Mouse (Mus musculus) heart, embryonic 14.5 days (tissue): ENCODE data around the gene Pla2g12b. TPM values are rescaled to one million over a fixed set of nuclear protein-coding genes. Genes with fewer than 3 reads are reported as not detected.
A peak's percentile ranks its signal among the peaks of the same experiment; 100 is the strongest.

Experiments used
- ATAC-seq: fragments of 200-750 bp; cut with Nextera tagmentation; 2 replicates; pipeline ENCODE4 v1.8.0; 2017; ENCODE audit warnings: low read depth, moderate TSS enrichment; ENCODE audit not compliant: insufficient number of reproducible peaks, insufficient read depth, low FRiP score
- H3K27ac ChIP-seq, 2 experiments: fragments of 200-500 bp in 1 of 2; fragments of 300-500 bp in 1 of 2; sonication (generic) in 1 of 2; replicated peaks in 1 of 2; 2 replicates each; pipeline ENCODE4 v1.5.1; 2012 to 2014; ENCODE audit warnings: low read depth in 2 of 2, low read length in 2 of 2, control low read depth in 1 of 2, mild to moderate bottlenecking in 1 of 2, mixed read lengths in 1 of 2; ENCODE audit not compliant: control insufficient read depth in 1 of 2, insufficient read depth in 1 of 2
- H3K27me3 ChIP-seq: fragments of 300-500 bp; sonication (generic); 2 replicates; pipeline ENCODE4 v1.6.1; 2014; ENCODE audit warnings: mild to moderate bottlenecking, low read length, control low read depth; ENCODE audit not compliant: control insufficient read depth, insufficient read depth
- H3K36me3 ChIP-seq: fragments of 300-500 bp; sonication (generic); 2 replicates; pipeline ENCODE4 v1.6.1; 2014; ENCODE audit warnings: mild to moderate bottlenecking, control low read depth, low read length, mixed read lengths; ENCODE audit not compliant: control insufficient read depth, insufficient read depth
- H3K4me1 ChIP-seq, 2 experiments: fragments of 200-500 bp in 1 of 2; fragments of 300-500 bp in 1 of 2; sonication (generic) in 1 of 2; 2 replicates each; pipeline ENCODE4 v1.6.1; 2012 to 2014; ENCODE audit warnings: low read length in 2 of 2, control low read depth in 1 of 2, mixed read lengths in 1 of 2; ENCODE audit not compliant: control insufficient read depth in 2 of 2, insufficient read depth in 2 of 2
- H3K4me2 ChIP-seq: fragments of 300-500 bp; sonication (generic); 2 replicates; pipeline ENCODE4 v1.6.1; 2014; ENCODE audit warnings: mild to moderate bottlenecking, low read length
- H3K4me3 ChIP-seq, 2 experiments: fragments of 200-500 bp in 1 of 2; fragments of 300-500 bp in 1 of 2; sonication (generic) in 1 of 2; 2 replicates each; pipeline ENCODE4 v1.5.1; 2012 to 2014; ENCODE audit warnings: low read length in 2 of 2, mild to moderate bottlenecking in 2 of 2, control low read depth in 1 of 2, low read depth in 1 of 2, moderate library complexity in 1 of 2; ENCODE audit not compliant: control insufficient read depth in 1 of 2, insufficient read depth in 1 of 2
- H3K9ac ChIP-seq: fragments of 300-500 bp; sonication (generic); 2 replicates; pipeline ENCODE4 v1.6.1; 2014; ENCODE audit warnings: mild to moderate bottlenecking, low read length
- H3K9me3 ChIP-seq: fragments of 300-500 bp; sonication (generic); 2 replicates; pipeline ENCODE4 v1.6.1; 2016; ENCODE audit warnings: low read length, control low read depth; ENCODE audit not compliant: control insufficient read depth
- WGBS: fragments of 180-500 bp; shearing (Covaris S2); extraction: QIAGEN DNeasy Blood & Tissue Kit; methylation state at CpG from one replicate; pipeline ENCODE4 v1.1.7; 2014; 5-methylcytosine and 5-hydroxymethylcytosine counted together
- polyA plus RNA-seq: library from polyadenylated mRNA; unstranded; fragments of >200 nt; fragmentation: Nextera tagmentation; extraction: Ambion mirVana; gene quantifications from 2 replicates; pipeline ENCODE4 v1.2.1, GENCODE M21; 2014

Pla2g12b gene
- polyA plus RNA-seq, 1 experiment from 2014 or later, result 0.55 TPM

DNA sequence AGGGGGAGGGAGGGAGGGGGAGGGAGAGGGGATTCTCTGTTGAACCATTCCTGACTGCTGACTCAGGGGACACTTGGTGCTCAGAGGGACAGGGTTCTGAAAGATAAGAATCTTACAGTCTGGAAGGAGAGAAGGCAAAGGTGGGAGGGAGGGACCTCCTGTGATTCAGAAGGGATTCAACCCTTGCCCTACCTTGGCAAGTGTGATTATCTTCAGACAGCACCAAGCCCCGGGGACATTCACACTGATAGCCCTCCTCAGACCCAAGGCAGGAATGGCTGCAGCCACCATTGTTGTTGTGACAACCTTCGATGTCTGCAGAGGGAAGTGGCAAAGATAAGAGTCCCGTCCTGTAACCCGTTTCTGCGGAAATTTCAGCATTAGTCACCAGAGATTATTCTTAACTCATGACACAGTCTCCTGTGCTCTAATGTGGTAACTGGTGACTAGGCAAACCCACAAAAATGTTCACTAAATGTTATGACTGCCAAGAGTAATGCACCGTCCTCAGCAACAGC, 27.3 kb downstream of the Pla2g12b start:
- Histone ChIP-seq H3K4me2 (peak overlapping the region; percentile 11; the same call in 1 of the 2 replicates), H3K9me3 (no peaks in the 10 kb centered on the region), H3K9ac (no peak overlapping the region), H3K4me1 (peaks cover 5 to 6% of the 10 kb centered on the region in 2 experiments; a peak in 3 of 4 replicates), H3K27me3 (no peaks in the 10 kb centered on the region), H3K4me3 (no peak overlapping the region), H3K36me3 (no peaks in the 10 kb centered on the region), H3K27ac (no peak overlapping the region)
- 0 out of 2 replicates have a peak, but pooled peaks have one; percentile 37 for ATAC-seq
- 12% methylated on average over 6 of the region's 6 CpGs for WGBS

DNA sequence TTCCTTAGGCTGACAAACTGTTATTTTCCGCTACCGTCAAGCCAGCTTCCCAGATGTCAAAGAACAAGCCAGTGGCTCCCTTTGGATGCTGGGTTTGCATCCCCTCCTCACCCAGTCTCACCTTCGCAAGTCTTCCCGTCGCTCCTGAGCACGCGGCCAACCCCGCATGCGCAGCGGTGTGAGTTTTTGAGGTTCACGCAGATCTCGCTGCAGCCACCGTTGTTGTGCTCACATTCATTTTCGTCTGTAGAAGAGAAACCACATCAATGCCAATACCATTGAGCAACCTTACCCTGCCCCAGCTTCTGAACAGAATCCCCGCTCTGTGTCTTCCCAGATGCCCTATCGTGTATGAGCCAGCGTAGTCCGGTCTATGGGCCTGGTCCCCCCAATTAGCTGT, 32.3 kb downstream of the Pla2g12b start:
- Histone ChIP-seq H3K9me3 (no peaks in the 10 kb centered on the region), H3K4me3 (no peak overlapping the region), H3K36me3 (no peaks in the 10 kb centered on the region), H3K27me3 (no peaks in the 10 kb centered on the region), H3K27ac (no peak overlapping the region), H3K4me2 (no peak overlapping the region), H3K4me1 (peaks cover 11 to 12% of the 10 kb centered on the region in 2 experiments), H3K9ac (no peak overlapping the region)
- ATAC-seq, result no peak
- 94% methylated on average over 18 of the region's 18 CpGs for WGBS

GRCm38 (mm10) chr10:59438651-59439050, 35.2 kb downstream of the Pla2g12b start:
- no peak overlapping the region for H3K4me3 ChIP-seq
- no peak overlapping the region for H3K4me2 ChIP-seq
- 90% methylated on average over 12 of the region's 12 CpGs for WGBS
- no peak overlapping the region for H3K9ac ChIP-seq
- no peak for ATAC-seq
- no peak overlapping the region for H3K27ac ChIP-seq
- no peaks in the 10 kb centered on the region for H3K9me3 ChIP-seq
- H3K36me3 ChIP-seq, result no peaks in the 10 kb centered on the region
- peaks cover 16 to 22% of the 10 kb centered on the region in 2 experiments for H3K4me1 ChIP-seq
- H3K27me3 ChIP-seq, result no peaks in the 10 kb centered on the region

GRCm38 (mm10) chr10:59439508-59439931, 36.1 kb downstream of the Pla2g12b start:
- no peak overlapping the region for H3K9ac ChIP-seq
- peaks cover 16 to 27% of the 10 kb centered on the region in 2 experiments for H3K4me1 ChIP-seq
- peak overlapping the region; percentile 53; a peak in 2 of 4 replicates for H3K27ac ChIP-seq
- no peak overlapping the region for H3K4me3 ChIP-seq
- ATAC-seq, result no peak
- no peaks in the 10 kb centered on the region for H3K36me3 ChIP-seq
- no peaks in the 10 kb centered on the region for H3K27me3 ChIP-seq
- H3K4me2 ChIP-seq, result no peak overlapping the region
- 20% methylated on average over 5 of the region's 5 CpGs for WGBS
- H3K9me3 ChIP-seq, result no peaks in the 10 kb centered on the region

DNA sequence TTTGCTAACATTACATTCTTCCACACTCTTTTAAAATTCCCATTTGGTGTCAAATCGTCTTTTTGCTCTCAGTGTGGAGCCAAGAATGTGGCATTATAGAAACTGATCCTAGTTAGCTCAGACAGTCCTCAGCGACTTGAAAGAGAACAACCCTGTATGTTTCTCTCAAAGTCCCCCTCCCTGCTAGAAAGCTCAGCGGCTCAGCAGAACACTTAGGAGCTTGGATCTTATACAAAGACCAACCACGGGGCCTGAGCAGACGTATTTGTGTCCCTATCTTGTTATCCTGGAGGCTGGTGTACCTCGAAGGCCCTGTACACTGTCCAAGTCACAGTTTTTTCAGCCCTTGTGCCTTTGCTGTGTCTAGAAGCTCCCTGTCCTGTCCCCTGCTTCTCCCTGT, 36.7 kb downstream of the Pla2g12b start:
- H3K9me3 ChIP-seq, result no peaks in the 10 kb centered on the region
- H3K4me3 ChIP-seq, result no peak overlapping the region
- ATAC-seq, result no peak
- H3K9ac ChIP-seq, result no peak overlapping the region
- peak overlapping the region in 1 of 2 experiments; percentile 53; a peak in 1 of 4 replicates for H3K27ac ChIP-seq
- H3K4me1 ChIP-seq, result peaks cover 19 to 32% of the 10 kb centered on the region in 2 experiments
- no peaks in the 10 kb centered on the region for H3K36me3 ChIP-seq
- no peak overlapping the region for H3K4me2 ChIP-seq
- H3K27me3 ChIP-seq, result no peaks in the 10 kb centered on the region
- WGBS, result 34% methylated on average over 6 of the region's 6 CpGs

DNA sequence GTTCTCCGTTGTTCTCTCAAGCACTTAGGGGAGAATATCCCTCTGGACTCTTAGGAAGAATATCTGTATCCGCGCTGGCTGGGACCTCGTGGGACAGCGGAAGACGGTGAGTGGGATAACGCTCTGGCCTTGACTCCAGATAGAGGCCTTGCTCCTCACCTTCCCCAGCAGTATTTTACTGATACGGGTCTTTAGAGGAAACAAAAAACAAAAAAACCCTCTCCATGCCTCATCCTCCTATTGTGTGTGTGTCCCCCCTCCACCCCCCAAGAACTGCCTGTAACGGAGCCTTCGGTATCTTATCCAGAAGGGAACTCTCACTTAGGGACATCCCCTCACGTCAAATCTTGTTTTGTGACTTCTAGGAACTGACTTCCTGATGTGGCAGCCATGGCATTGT, 38.3 kb downstream of the Pla2g12b start, which contains the start of gene Oit3:
Gene Oit3, minus strand, starts transcription at position 44 of the 400 bp plus-strand sequence.
- WGBS, result 54% methylated on average over 11 of the region's 11 CpGs
- Histone ChIP-seq H3K4me3 (no peak within 1 kb of the TSS), H3K36me3 (no peaks in the 10 kb centered on the region), H3K4me2 (no peak within 1 kb of the TSS), H3K4me1 (peaks cover 22 to 35% of the 10 kb centered on the region in 2 experiments), H3K27ac (no peak within 1 kb of the TSS), H3K27me3 (no peaks in the 10 kb centered on the region), H3K9ac (no peak within 1 kb of the TSS), H3K9me3 (no peaks in the 10 kb centered on the region)
- no peak for ATAC-seq

DNA sequence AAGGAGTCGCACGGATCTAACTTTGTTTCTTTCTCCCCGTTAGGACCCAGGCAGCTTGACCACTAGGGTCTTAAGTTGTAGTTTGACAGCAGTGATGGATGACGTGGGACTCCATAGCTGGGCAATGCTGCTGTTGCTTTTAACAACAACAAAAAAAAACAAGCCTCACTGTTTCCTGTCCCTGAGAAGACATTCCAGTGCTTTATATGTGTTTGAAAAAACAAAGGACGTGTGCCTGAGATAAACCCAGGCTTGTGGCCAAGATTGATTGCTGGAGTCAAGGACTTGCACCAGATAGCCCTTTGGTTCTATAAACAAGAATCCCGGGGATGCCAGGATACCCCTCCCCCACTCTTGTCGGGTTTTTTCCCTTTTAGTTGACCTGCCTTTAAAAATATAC, 39.8 kb downstream of the Pla2g12b start:
- Histone ChIP-seq H3K36me3 (no peaks in the 10 kb centered on the region), H3K4me2 (peak overlapping the region; percentile 12; the same call in 1 of the 2 replicates), H3K9ac (no peak overlapping the region), H3K27me3 (no peaks in the 10 kb centered on the region), H3K9me3 (no peaks in the 10 kb centered on the region), H3K27ac (peak overlapping the region in 1 of 2 experiments; percentile 20; a peak in 3 of 4 replicates), H3K4me1 (peaks cover 22 to 44% of the 10 kb centered on the region in 2 experiments), H3K4me3 (no peak overlapping the region)
- 5% methylated on average over 7 of the region's 7 CpGs for WGBS
- ATAC-seq, result peak; percentile 18; the same call in 1 of the 2 replicates

- H3K4me3 ChIP-seq, result no peak overlapping the region
- peaks cover 21 to 42% of the 10 kb centered on the region in 2 experiments for H3K4me1 ChIP-seq
- no peak overlapping the region for H3K27ac ChIP-seq
- no peak overlapping the region for H3K4me2 ChIP-seq
- WGBS, result 84% methylated on average over 3 of the region's 3 CpGs
- H3K36me3 ChIP-seq, result no peaks in the 10 kb centered on the region; the same call in 1 of the 2 replicates
- no peaks in the 10 kb centered on the region for H3K27me3 ChIP-seq
- H3K9me3 ChIP-seq, result no peaks in the 10 kb centered on the region
- ATAC-seq, result no peak
- H3K9ac ChIP-seq, result no peak overlapping the region
Observed at GRCm38 (mm10) chr10:59444106-59444505, 40.6 kb downstream of the Pla2g12b start.
